Mouse (Mus musculus): ENCODE data around the gene Ago1. TPM values are rescaled to one million over a fixed set of nuclear protein-coding genes. Genes with fewer than 3 reads are reported as not detected.

The Ago1 gene
- 10 to 100 TPM; 49.4 to 52.1 TPM for total RNA-seq (2021)
- long read RNA-seq, experiment 1, partial matches to known transcripts = 1 of 4 reads
- long read RNA-seq, experiment 1, other reads (novel, unspliced or antisense) = 3 of 4 reads
- long read RNA-seq, experiment 2, partial matches to known transcripts = 2 of 7 reads
- long read RNA-seq, experiment 2, other reads (novel, unspliced or antisense) = 5 of 7 reads

GRCm38 (mm10) chr4:126468285-126468901, at the start of gene Ago1:
TSS of gene Ago1 (minus strand) at chr4:126468583.
- peak; percentile 95 to 96 for DNase-seq (ENCODE audit: low spot score in 2 of 2)
- intact Hi-C loops (cut with DNase I) = no loop called here

GRCm38 (mm10) chr4:126512308-126513066, 44.1 kb upstream of the Ago1 start:
- intact Hi-C loops (cut with DNase I) = no loop called here
- DNase-seq (ENCODE audit: low spot score in 2 of 2) = no peak

- no peak for DNase-seq (ENCODE audit: low spot score in 2 of 2)
Measured at GRCm38 (mm10) chr4:126511013-126511412, 42.6 kb upstream of the Ago1 start.

GRCm38 (mm10) chr4:126509072-126509471, 40.7 kb upstream of the Ago1 start:
- no peak for DNase-seq (ENCODE audit: low spot score in 2 of 2)
- intact Hi-C loops (cut with DNase I) = no loop called here

More at GRCm38 (mm10) chr4:126511013-126511412, 42.6 kb upstream of the Ago1 start:
- intact Hi-C loops (cut with DNase I) = no loop called here

- DNase-seq (ENCODE audit: low spot score in 2 of 2) = no peak
- intact Hi-C loops (cut with DNase I) = no loop called here
Measured at GRCm38 (mm10) chr4:126508110-126508899, 39.9 kb upstream of the Ago1 start.

- intact Hi-C loops (cut with DNase I) = no loop called here
- DNase-seq (ENCODE audit: low spot score in 2 of 2) = no peak
Measured at GRCm38 (mm10) chr4:126502977-126503309, 34.6 kb upstream of the Ago1 start.

- intact Hi-C loops (cut with DNase I) = no loop called here
- no peak for DNase-seq (ENCODE audit: low spot score in 2 of 2)
Measured at GRCm38 (mm10) chr4:126502141-126502976, 34.0 kb upstream of the Ago1 start.

GRCm38 (mm10) chr4:126498601-126499000, 30.2 kb upstream of the Ago1 start:
- DNase-seq (ENCODE audit: low spot score in 2 of 2) = no peak
- intact Hi-C loops (cut with DNase I) = no loop called here

- DNase-seq (ENCODE audit: low spot score in 2 of 2) = no peak
- intact Hi-C loops (cut with DNase I) = no loop called here
Measured at GRCm38 (mm10) chr4:126496963-126497362, 28.6 kb upstream of the Ago1 start.

- intact Hi-C loops (cut with DNase I) = no loop called here
- no peak for DNase-seq (ENCODE audit: low spot score in 2 of 2)
Measured at GRCm38 (mm10) chr4:126495942-126496790, 27.8 kb upstream of the Ago1 start.

- intact Hi-C loops (cut with DNase I) = no loop called here
- no peak for DNase-seq (ENCODE audit: low spot score in 2 of 2)
Measured at GRCm38 (mm10) chr4:126495453-126495852, 27.1 kb upstream of the Ago1 start.

- intact Hi-C loops (cut with DNase I) = no loop called here
- DNase-seq (ENCODE audit: low spot score in 2 of 2) = no peak
Measured at GRCm38 (mm10) chr4:126493416-126493815, 25.0 kb upstream of the Ago1 start.

GRCm38 (mm10) chr4:126491977-126492376, 23.6 kb upstream of the Ago1 start:
- intact Hi-C loops (cut with DNase I) = no loop called here
- no peak for DNase-seq (ENCODE audit: low spot score in 2 of 2)

- intact Hi-C loops (cut with DNase I) = no loop called here
Measured at GRCm38 (mm10) chr4:126490726-126491125, 22.3 kb upstream of the Ago1 start.

GRCm38 (mm10) chr4:126489811-126490210, 21.4 kb upstream of the Ago1 start:
- DNase-seq (ENCODE audit: low spot score in 2 of 2) = no peak

More at GRCm38 (mm10) chr4:126490726-126491125, 22.3 kb upstream of the Ago1 start:
- no peak for DNase-seq (ENCODE audit: low spot score in 2 of 2)

GRCm38 (mm10) chr4:126486217-126486616, 17.8 kb upstream of the Ago1 start:
- intact Hi-C loops (cut with DNase I) = no loop called here
- no peak for DNase-seq (ENCODE audit: low spot score in 2 of 2)

More at GRCm38 (mm10) chr4:126489811-126490210, 21.4 kb upstream of the Ago1 start:
- intact Hi-C loops (cut with DNase I) = no loop called here

- no peak for DNase-seq (ENCODE audit: low spot score in 2 of 2)
- intact Hi-C loops (cut with DNase I) = no loop called here
Measured at GRCm38 (mm10) chr4:126485065-126485464, 16.7 kb upstream of the Ago1 start.

- intact Hi-C loops (cut with DNase I) = no loop called here
- no peak for DNase-seq (ENCODE audit: low spot score in 2 of 2)
Measured at GRCm38 (mm10) chr4:126483874-126484273, 15.5 kb upstream of the Ago1 start.

Data from left cerebral cortex, postnatal 14 days (tissue).